Mouse (Mus musculus): ENCODE data around the gene Emc8.
A peak's percentile ranks its signal among the peaks of the same experiment; 100 is the strongest.

- no peak for TF ChIP-seq REST (IDR thresholded peaks at IDR 0.05; ENCODE audit: insufficient read depth, insufficient read length)
- no peak for TF ChIP-seq POLR2A (IDR thresholded peaks at IDR 0.05; ENCODE audit: insufficient read length, low read depth)
- TF ChIP-seq MAX (IDR thresholded peaks at IDR 0.05; ENCODE audit: low read depth) = no peak
- TF ChIP-seq CEBPB (IDR thresholded peaks at IDR 0.05; ENCODE audit: insufficient read depth, poor library complexity, severe bottlenecking) = no peak
- TF ChIP-seq TCF12 (IDR thresholded peaks at IDR 0.05; ENCODE audit: insufficient read depth, poor library complexity, severe bottlenecking) = no peak
- no peak for TF ChIP-seq USF1 (IDR thresholded peaks at IDR 0.05; ENCODE audit: low read depth)
- no peak for TF ChIP-seq E2F4 (IDR thresholded peaks at IDR 0.05; ENCODE audit: insufficient read depth)
- peak in 1 of 3 experiments; percentile 4 for TF ChIP-seq MYOD1 (IDR thresholded peaks at IDR 0.05; ENCODE audit: control insufficient read depth in 1 of 3, insufficient read length in 2 of 3, low read depth in 2 of 3)
- no peak for TF ChIP-seq POLR2AphosphoS2 (IDR thresholded peaks at IDR 0.05; ENCODE audit: insufficient read length, low read depth)
- no peak for TF ChIP-seq SRF (IDR thresholded peaks at IDR 0.05; ENCODE audit: control insufficient read depth, insufficient read length, low read depth)
- TF ChIP-seq MYOG (IDR thresholded peaks at IDR 0.05; ENCODE audit: control insufficient read depth in 1 of 3, insufficient read depth in 1 of 3, insufficient read length in 2 of 3, low read depth in 2 of 3) = no peak
- TF ChIP-seq TCF3 (IDR thresholded peaks at IDR 0.05; ENCODE audit: insufficient read length, low read depth) = no peak
Observed at GRCm38 (mm10) chr8:120668374-120668905, at the start of gene Emc8.
